Mouse (Mus musculus): ENCODE results near the gene Ifitm5. TPM values are rescaled to one million over a fixed set of nuclear protein-coding genes. Genes with fewer than 3 reads are reported as not detected.

Ifitm5 gene
- polyA plus RNA-seq, 1 experiment from 2014 or later: 2.4 TPM

- no peaks in the 10 kb centered on the region for H3K36me3 ChIP-seq (ENCODE audit: control insufficient read depth, insufficient read depth, low read length)
- peak; percentile 61 for ATAC-seq
- H3K27me3 ChIP-seq (replicated peaks; ENCODE audit: control insufficient read depth, insufficient read depth, low read length): no peaks in the 10 kb centered on the region
- H3K4me2 ChIP-seq (ENCODE audit: low read depth, low read length): peak overlapping the region; percentile 51
- peaks cover 23% of the 10 kb centered on the region for H3K4me1 ChIP-seq (ENCODE audit: control insufficient read depth, insufficient read depth, low read length)
- H3K9me3 ChIP-seq (ENCODE audit: control insufficient read depth, low read length): no peaks in the 10 kb centered on the region
- H3K27ac ChIP-seq (ENCODE audit: low read length): peak overlapping the region; percentile 65
- peak overlapping the region; percentile 34 for H3K4me3 ChIP-seq (ENCODE audit: low read length)
- peak overlapping the region; percentile 53; the same call in 1 of the 2 replicates for H3K9ac ChIP-seq (ENCODE audit: low read depth, low read length)
- 8% methylated on average over 14 of the region's 14 CpGs for WGBS
Observed at GRCm38 (mm10) chr7:140967862-140968591, 17.9 kb upstream of the Ifitm5 start.

DNA sequence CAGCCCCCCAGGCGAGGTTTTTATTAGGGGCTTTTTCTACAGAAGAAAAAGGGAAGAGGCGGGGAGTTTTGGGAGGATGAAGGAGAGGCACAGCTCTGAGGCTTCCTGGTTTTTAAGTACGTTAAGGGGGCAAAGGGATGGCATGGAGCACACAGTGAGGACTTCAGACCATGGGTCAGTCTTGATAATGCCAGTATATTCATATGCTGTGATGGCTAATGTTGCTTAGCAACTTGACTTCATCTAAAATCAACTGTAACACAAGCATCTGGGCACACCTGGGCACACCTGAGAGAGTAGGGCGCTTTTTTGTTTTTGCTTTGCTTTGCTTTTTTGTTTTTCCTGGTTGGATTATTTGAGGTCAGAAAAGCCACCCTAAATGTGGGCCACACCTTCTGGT, 16.8 kb upstream of the Ifitm5 start, which contains the start of gene Ifitm1:
Gene Ifitm1, plus strand, starts transcription at position 301 of the 400 bp plus-strand sequence.
- H3K4me2 ChIP-seq (ENCODE audit: low read depth, low read length): no peak within 1 kb of the TSS
- no peak for ATAC-seq
- H3K9ac ChIP-seq (ENCODE audit: low read depth, low read length): peak within 1 kb of the TSS; percentile 53; the same call in 1 of the 2 replicates
- peak within 1 kb of the TSS; percentile 34 for H3K4me3 ChIP-seq (ENCODE audit: low read length)
- WGBS: 93% methylated on average over 4 of the region's 4 CpGs
- H3K36me3 ChIP-seq (ENCODE audit: control insufficient read depth, insufficient read depth, low read length): no peaks in the 10 kb centered on the region
- no peaks in the 10 kb centered on the region for H3K9me3 ChIP-seq (ENCODE audit: control insufficient read depth, low read length)
- peaks cover 20% of the 10 kb centered on the region for H3K4me1 ChIP-seq (ENCODE audit: control insufficient read depth, insufficient read depth, low read length)
- no peaks in the 10 kb centered on the region for H3K27me3 ChIP-seq (replicated peaks; ENCODE audit: control insufficient read depth, insufficient read depth, low read length)
- peak within 1 kb of the TSS; percentile 64 for H3K27ac ChIP-seq (ENCODE audit: low read length)

DNA sequence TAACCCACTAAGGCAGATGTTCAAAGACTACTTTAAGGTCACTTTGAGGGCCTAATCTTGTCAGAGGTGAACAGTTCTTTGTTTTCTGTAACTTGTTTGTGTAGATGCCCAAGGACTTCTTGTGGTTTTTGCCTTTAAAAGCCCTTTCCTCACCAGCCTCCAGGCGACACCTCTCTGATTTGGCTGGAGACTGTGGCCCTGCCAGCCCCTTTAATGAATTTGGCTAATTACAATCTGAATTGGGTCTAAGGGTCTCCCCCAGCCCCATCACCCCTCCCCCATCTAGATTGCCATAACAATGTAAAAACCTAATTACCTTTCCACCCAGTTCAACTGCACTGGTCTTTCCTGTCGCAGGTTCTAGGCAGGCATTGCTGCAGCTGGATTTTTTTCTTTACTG, 12.6 kb upstream of the Ifitm5 start:
- no peak overlapping the region for H3K4me2 ChIP-seq (ENCODE audit: low read depth, low read length)
- H3K36me3 ChIP-seq (ENCODE audit: control insufficient read depth, insufficient read depth, low read length): no peaks in the 10 kb centered on the region
- WGBS: 79% methylated on average over 2 of the region's 2 CpGs
- H3K4me3 ChIP-seq (ENCODE audit: low read length): no peak overlapping the region
- H3K9ac ChIP-seq (ENCODE audit: low read depth, low read length): no peak overlapping the region
- no peak overlapping the region for H3K27ac ChIP-seq (ENCODE audit: low read length)
- 0 out of 2 replicates have a peak, but pooled peaks cover under 1% of the 10 kb centered on the region for H3K4me1 ChIP-seq (ENCODE audit: control insufficient read depth, insufficient read depth, low read length)
- no peak for ATAC-seq
- no peaks in the 10 kb centered on the region for H3K9me3 ChIP-seq (ENCODE audit: control insufficient read depth, low read length)
- no peaks in the 10 kb centered on the region for H3K27me3 ChIP-seq (replicated peaks; ENCODE audit: control insufficient read depth, insufficient read depth, low read length)

- Histone ChIP-seq H3K4me3 (ENCODE audit: low read length) (no peak overlapping the region), H3K27ac (ENCODE audit: low read length) (no peak overlapping the region), H3K9ac (ENCODE audit: low read depth, low read length) (no peak overlapping the region), H3K4me1 (ENCODE audit: control insufficient read depth, insufficient read depth, low read length) (peaks cover 8% of the 10 kb centered on the region), H3K27me3 (replicated peaks; ENCODE audit: control insufficient read depth, insufficient read depth, low read length) (no peaks in the 10 kb centered on the region), H3K9me3 (ENCODE audit: control insufficient read depth, low read length) (no peaks in the 10 kb centered on the region), H3K36me3 (ENCODE audit: control insufficient read depth, insufficient read depth, low read length) (no peaks in the 10 kb centered on the region), H3K4me2 (ENCODE audit: low read depth, low read length) (no peak overlapping the region)
- 92% methylated on average over 2 of the region's 2 CpGs for WGBS
- ATAC-seq: no peak
Observed at GRCm38 (mm10) chr7:140961416-140961815, 11.3 kb upstream of the Ifitm5 start.

DNA sequence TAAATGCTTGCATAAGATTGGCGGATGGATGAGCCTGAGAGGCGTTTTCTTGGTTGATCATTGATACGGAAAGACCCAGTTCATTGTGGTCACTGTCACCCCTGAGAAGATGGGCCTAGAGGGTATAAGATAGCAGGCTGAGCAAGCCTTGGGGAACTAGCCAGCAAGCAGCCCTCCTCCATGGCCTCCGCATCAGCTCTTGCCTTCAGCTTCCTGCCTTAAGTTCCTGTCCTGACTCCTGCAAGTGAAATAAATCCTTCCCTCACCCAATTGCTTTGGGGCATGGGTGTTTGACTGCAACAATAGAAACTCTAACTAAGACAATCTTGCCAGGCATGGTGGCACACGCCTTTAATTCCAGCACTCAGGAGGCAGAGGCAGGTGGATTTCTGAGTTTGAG, 9.9 kb upstream of the Ifitm5 start:
- peaks cover 12% of the 10 kb centered on the region for H3K4me1 ChIP-seq (ENCODE audit: control insufficient read depth, insufficient read depth, low read length)
- no peak overlapping the region for H3K9ac ChIP-seq (ENCODE audit: low read depth, low read length)
- H3K27me3 ChIP-seq (replicated peaks; ENCODE audit: control insufficient read depth, insufficient read depth, low read length): no peaks in the 10 kb centered on the region
- no peak overlapping the region for H3K4me3 ChIP-seq (ENCODE audit: low read length)
- no peak overlapping the region for H3K4me2 ChIP-seq (ENCODE audit: low read depth, low read length)
- 83% methylated on average over 5 of the region's 5 CpGs for WGBS
- no peaks in the 10 kb centered on the region for H3K9me3 ChIP-seq (ENCODE audit: control insufficient read depth, low read length)
- no peak for ATAC-seq
- no peak overlapping the region for H3K27ac ChIP-seq (ENCODE audit: low read length)
- no peaks in the 10 kb centered on the region for H3K36me3 ChIP-seq (ENCODE audit: control insufficient read depth, insufficient read depth, low read length)

DNA sequence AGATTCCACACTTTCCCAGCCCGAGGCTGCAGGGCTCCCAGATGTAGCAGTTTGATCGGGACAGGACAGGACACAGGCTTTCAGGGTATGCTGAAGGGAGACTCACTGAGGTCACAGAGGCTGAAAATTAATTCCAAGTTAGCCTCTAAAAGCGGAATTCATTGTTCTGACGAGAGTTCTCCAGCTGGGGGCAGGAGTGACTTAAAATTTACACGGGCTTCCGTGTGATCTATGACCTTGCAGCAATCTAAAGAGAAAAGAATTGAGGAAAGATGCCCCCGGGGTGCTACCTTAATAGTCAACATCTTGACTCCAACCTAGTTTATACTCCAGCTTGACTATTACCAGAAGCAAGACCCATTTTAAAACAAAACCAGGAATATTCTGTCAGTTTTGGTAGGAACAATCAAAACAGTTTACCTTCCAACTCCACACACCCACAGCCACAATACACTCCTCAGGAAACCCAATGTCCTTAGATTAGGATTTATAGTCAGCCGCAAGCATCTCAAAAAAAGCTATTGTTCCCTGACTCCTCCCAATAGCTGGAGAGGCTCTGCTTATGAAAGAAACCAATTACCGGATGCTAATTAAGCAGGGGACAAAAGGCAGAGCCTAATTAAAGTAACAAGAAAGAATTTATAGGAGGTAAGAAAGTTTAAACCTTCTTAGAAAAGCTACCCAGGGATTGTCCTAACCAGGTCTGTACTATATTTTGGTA, 9.2 kb upstream of the Ifitm5 start:
- H3K27ac ChIP-seq (ENCODE audit: low read length): no peak overlapping the region
- H3K9ac ChIP-seq (ENCODE audit: low read depth, low read length): no peak overlapping the region
- no peak overlapping the region for H3K4me2 ChIP-seq (ENCODE audit: low read depth, low read length)
- H3K27me3 ChIP-seq (replicated peaks; ENCODE audit: control insufficient read depth, insufficient read depth, low read length): no peaks in the 10 kb centered on the region
- ATAC-seq: no peak
- H3K4me3 ChIP-seq (ENCODE audit: low read length): no peak overlapping the region
- no peaks in the 10 kb centered on the region for H3K9me3 ChIP-seq (ENCODE audit: control insufficient read depth, low read length)
- WGBS: 13% methylated on average over 9 of the region's 9 CpGs
- peaks cover 14% of the 10 kb centered on the region for H3K4me1 ChIP-seq (ENCODE audit: control insufficient read depth, insufficient read depth, low read length)
- no peaks in the 10 kb centered on the region for H3K36me3 ChIP-seq (ENCODE audit: control insufficient read depth, insufficient read depth, low read length)

DNA sequence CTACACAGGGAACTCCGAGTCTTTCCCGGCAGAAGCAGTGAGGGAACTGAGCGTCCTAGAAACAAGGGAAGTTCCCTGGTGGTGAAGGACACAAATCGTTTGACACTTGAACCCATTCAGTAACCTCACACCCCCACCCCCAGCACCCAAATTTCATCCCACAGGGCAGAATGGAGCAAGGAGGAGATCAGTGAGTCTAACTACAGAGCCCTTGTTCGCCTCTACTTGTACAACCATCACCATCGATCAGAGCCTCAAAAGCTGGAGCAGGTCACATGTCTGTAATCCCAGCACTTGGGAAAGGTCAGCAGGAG, 6.4 kb upstream of the Ifitm5 start:
- Histone ChIP-seq H3K9ac (ENCODE audit: low read depth, low read length) (peak overlapping the region; percentile 53), H3K36me3 (ENCODE audit: control insufficient read depth, insufficient read depth, low read length) (no peaks in the 10 kb centered on the region), H3K4me2 (ENCODE audit: low read depth, low read length) (peak overlapping the region; percentile 90), H3K4me3 (ENCODE audit: low read length) (0 out of 2 replicates have a peak overlapping the region, but pooled peaks have one; percentile 63), H3K27ac (ENCODE audit: low read length) (peak overlapping the region; percentile 97), H3K27me3 (replicated peaks; ENCODE audit: control insufficient read depth, insufficient read depth, low read length) (no peaks in the 10 kb centered on the region), H3K9me3 (ENCODE audit: control insufficient read depth, low read length) (no peaks in the 10 kb centered on the region), H3K4me1 (ENCODE audit: control insufficient read depth, insufficient read depth, low read length) (peaks cover 34% of the 10 kb centered on the region)
- no peak for ATAC-seq
- 33% methylated on average over 6 of the region's 6 CpGs for WGBS

GRCm38 (mm10) chr7:140955758-140956555, 5.9 kb upstream of the Ifitm5 start, which contains the start of the genes Gm45717 and Ifitm2:
Gene Gm45717 (minus strand): TSS chr7:140955937.
Gene Ifitm2 (minus strand): TSS chr7:140955987.
- Histone ChIP-seq H3K4me1 (ENCODE audit: control insufficient read depth, insufficient read depth, low read length) (peaks cover 39% of the 10 kb centered on the region), H3K4me3 (ENCODE audit: low read length) (peak within 1 kb of the TSS; percentile 63), H3K27me3 (replicated peaks; ENCODE audit: control insufficient read depth, insufficient read depth, low read length) (no peaks in the 10 kb centered on the region), H3K4me2 (ENCODE audit: low read depth, low read length) (peak within 1 kb of the TSS; percentile 90), H3K9ac (ENCODE audit: low read depth, low read length) (peak within 1 kb of the TSS; percentile 77), H3K9me3 (ENCODE audit: control insufficient read depth, low read length) (no peaks in the 10 kb centered on the region), H3K27ac (ENCODE audit: low read length) (peak within 1 kb of the TSS; percentile 97), H3K36me3 (ENCODE audit: control insufficient read depth, insufficient read depth, low read length) (no peaks in the 10 kb centered on the region)
- 7% methylated on average over 11 of the region's 11 CpGs for WGBS
- ATAC-seq: peak; percentile 92

DNA sequence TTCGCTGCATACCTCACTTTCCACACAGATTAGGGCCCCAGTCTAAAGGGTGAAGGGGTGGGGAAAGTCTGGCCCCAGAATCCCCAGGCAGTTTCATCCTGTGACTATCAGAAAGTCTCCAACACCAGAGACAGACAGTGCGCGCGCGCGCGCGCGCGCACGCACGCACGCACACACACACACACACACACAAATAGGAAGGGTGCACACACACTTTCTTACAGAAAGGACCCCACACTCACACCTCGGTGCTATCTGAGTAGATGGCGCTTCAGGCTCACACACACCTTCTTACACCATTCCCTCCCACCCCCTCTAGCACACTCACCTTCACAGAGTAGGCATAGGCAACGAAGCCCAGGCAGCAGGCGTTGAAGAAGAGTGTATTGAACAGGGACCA, 5.3 kb upstream of the Ifitm5 start:
- Histone ChIP-seq H3K4me3 (ENCODE audit: low read length) (peak overlapping the region; percentile 63), H3K4me1 (ENCODE audit: control insufficient read depth, insufficient read depth, low read length) (peaks cover 46% of the 10 kb centered on the region), H3K9ac (ENCODE audit: low read depth, low read length) (peak overlapping the region; percentile 77), H3K4me2 (ENCODE audit: low read depth, low read length) (peak overlapping the region; percentile 90), H3K36me3 (ENCODE audit: control insufficient read depth, insufficient read depth, low read length) (no peaks in the 10 kb centered on the region), H3K9me3 (ENCODE audit: control insufficient read depth, low read length) (no peaks in the 10 kb centered on the region), H3K27ac (ENCODE audit: low read length) (peak overlapping the region; percentile 97), H3K27me3 (replicated peaks; ENCODE audit: control insufficient read depth, insufficient read depth, low read length) (no peaks in the 10 kb centered on the region)
- WGBS: 4% methylated on average over 17 of the region's 17 CpGs
- peak; percentile 43 for ATAC-seq
